Mouse (Mus musculus): Measurements from ENCODE around the gene Olfr1299.

Gene Olfr1299

DNA sequence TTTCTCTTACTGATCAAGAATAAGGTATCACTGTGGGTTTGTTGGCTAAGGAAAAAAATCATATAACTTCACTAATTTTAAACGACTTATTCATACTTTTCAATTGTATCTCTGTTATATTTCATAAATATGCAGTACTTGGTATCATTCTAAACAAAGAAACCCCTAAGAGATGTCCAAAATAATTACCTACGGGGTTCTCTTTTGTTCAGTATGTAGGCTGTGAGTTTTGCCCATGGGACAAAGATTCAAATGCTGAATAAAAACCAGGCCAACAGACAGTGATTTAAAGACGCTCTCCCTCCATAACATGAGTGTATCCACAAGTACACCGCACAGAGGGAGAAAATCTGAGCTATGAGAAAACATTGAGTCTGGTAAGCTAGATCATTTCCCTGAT, at the start of gene Olfr1299:
TSS of gene Olfr1299 (plus strand) at position 301 of the 400 bp plus-strand sequence.
- ChIA-PET CTCF (no interaction called here), POLR2A (no interaction called here)

DNA sequence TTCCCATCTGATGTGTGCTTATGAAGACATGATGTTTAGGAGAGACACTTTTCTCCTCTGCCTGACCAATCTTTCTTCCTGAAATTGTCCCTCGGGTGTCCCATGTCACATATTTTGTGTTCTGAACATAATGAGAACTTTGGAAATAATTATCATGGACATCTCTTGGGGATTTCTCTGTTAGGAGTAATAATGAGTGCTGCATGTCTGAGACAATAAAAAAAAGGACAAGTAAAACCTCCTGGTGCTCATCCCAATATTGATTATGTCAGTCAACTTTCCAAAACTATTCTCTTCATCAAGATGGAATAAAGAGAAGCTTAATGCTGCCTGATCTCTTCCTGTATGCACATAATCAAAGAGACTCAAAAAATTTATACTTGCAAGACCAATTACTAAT, 34.8 kb upstream of the Olfr1299 start, which contains the start of gene Olfr1297:
TSS of gene Olfr1297 (minus strand) at position 101 of the 400 bp plus-strand sequence.
- ChIA-PET POLR2A (no interaction called here), CTCF (no interaction called here)

DNA sequence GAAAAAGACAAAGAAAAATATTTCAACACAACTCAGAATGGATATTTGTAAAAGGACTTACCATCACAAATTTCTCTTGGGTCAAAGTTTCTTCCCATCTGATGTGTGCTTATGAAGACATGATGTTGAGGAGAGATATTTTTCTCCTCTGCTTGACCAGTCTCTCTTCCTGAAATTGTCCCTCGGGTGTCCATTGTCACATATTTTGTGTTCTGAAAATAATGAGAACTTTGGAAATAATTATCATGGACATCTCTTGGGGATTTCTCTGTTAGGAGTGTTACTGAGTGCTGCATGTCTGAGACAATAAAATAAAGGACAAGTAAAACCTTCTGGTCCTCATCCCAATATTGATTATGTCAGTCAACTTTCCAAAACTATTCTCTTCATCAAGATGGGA, 12.1 kb upstream of the Olfr1299 start, which contains the start of gene Olfr1298:
TSS of gene Olfr1298 (minus strand) at position 101 of the 400 bp plus-strand sequence.
- CTCF ChIA-PET: no interaction called here
- POLR2A ChIA-PET: no interaction called here

Measured in embryonic stem cell, embryonic (primary cell).